Mouse (Mus musculus): ENCODE results near the gene Brinp3. TPM values are rescaled to one million over a fixed set of nuclear protein-coding genes. Genes with fewer than 3 reads are reported as not detected.

Gene Brinp3
- total and polyA plus RNA-seq, 2 experiments from 2014 or later, result 0.10 TPM; not detected in 1

DNA sequence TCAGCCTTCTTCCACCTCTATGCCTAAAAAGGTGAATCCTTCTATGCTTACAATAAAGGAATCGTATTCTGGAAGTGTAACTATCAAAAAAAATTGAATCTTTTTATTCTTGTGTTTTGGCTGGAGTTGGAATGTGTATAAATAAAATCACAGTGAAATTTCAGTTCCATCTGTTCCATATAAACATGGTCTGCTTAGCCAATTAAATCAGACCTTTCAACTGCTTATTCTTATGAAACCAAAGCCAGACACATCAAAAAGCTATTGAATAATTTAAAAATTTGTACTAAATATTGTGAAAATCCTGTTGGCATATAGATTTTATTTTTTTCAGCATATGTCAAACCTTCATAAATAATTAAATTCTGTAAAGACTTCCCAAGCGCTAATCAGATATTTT lies 355.6 kb downstream of the Brinp3 start:
- ATAC-seq (ENCODE audit: insufficient read depth, low read depth) (no peak), DNase-seq (ENCODE audit: low spot score) (no peak)
- H3K4me2 ChIP-seq (ENCODE audit: low read depth, low read length), result no peak overlapping the region
- no peak overlapping the region for H3K9ac ChIP-seq (replicated peaks; ENCODE audit: low read depth, low read length)
- H3K27ac ChIP-seq (ENCODE audit: low read depth), result no peak overlapping the region
- 49% methylated on average over 2 of the region's 2 CpGs for WGBS
- no peaks in the 10 kb centered on the region for H3K4me1 ChIP-seq (ENCODE audit: control insufficient read depth, insufficient read depth)
- H3K27me3 ChIP-seq (ENCODE audit: control insufficient read depth, insufficient read depth, low read length), result no peaks in the 10 kb centered on the region
- H3K36me3 ChIP-seq (replicated peaks; ENCODE audit: control insufficient read depth, insufficient read depth, low read length), result no peaks in the 10 kb centered on the region
- H3K9me3 ChIP-seq (replicated peaks; ENCODE audit: control insufficient read depth, low read length), result no peaks in the 10 kb centered on the region
- H3K4me3 ChIP-seq (ENCODE audit: low read depth, low read length), result no peak overlapping the region
- TF ChIP-seq EP300 (IDR thresholded peaks at IDR 0.05; ENCODE audit: low read depth) (no peak), CTCF (IDR thresholded peaks at IDR 0.05; ENCODE audit: low read depth) (no peak)

DNA sequence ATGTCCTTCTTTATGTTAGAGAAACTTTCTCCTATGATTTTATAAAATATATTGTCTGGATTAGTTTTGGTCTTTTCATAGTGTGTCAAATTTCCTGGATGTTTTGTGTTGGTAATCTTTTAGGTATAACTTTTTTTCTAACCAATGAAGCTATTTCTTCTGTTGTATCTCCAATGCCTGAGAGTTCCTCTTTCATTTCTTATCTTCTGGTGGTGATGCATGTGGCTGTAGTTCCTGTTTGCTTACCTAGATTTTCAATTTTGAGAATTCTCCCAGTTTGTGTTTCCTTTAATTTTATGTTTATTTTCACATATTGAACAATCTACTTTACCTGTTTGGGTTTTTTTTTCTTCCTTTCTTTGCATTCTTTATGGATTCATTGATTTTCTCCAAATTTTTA lies 404.1 kb downstream of the Brinp3 start:
- H3K4me1 ChIP-seq (ENCODE audit: control insufficient read depth, insufficient read depth), result no peaks in the 10 kb centered on the region
- no peak for TF ChIP-seq EP300 (IDR thresholded peaks at IDR 0.05; ENCODE audit: low read depth)
- H3K4me3 ChIP-seq (ENCODE audit: low read depth, low read length), result no peak overlapping the region
- no peak for DNase-seq (ENCODE audit: low spot score)
- no peak overlapping the region for H3K27ac ChIP-seq (ENCODE audit: low read depth)
- no peak overlapping the region for H3K4me2 ChIP-seq (ENCODE audit: low read depth, low read length)
- no peak for ATAC-seq (ENCODE audit: insufficient read depth, low read depth)
- H3K36me3 ChIP-seq (replicated peaks; ENCODE audit: control insufficient read depth, insufficient read depth, low read length), result no peaks in the 10 kb centered on the region
- H3K9ac ChIP-seq (replicated peaks; ENCODE audit: low read depth, low read length), result no peak overlapping the region
- no peaks in the 10 kb centered on the region for H3K27me3 ChIP-seq (ENCODE audit: control insufficient read depth, insufficient read depth, low read length)
- H3K9me3 ChIP-seq (replicated peaks; ENCODE audit: control insufficient read depth, low read length), result no peaks in the 10 kb centered on the region

DNA sequence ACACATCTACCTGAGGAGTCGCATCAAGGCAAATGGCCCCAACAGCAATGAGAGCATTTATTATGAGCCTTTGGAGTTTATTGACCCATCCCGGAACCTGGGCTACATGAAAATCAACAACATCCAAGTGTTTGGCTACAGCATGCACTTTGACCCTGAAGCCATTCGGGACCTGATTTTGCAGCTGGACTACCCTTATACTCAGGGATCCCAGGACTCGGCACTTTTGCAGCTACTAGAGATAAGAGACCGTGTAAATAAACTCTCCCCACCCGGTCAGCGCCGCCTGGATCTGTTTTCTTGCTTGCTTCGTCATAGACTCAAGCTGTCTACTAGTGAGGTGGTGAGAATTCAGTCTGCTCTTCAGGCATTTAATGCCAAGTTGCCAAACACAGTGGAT lies 407.1 kb downstream of the Brinp3 start:
- TF ChIP-seq CTCF (IDR thresholded peaks at IDR 0.05; ENCODE audit: low read depth) (no peak), EP300 (IDR thresholded peaks at IDR 0.05; ENCODE audit: low read depth) (no peak)
- Histone ChIP-seq H3K27me3 (ENCODE audit: control insufficient read depth, insufficient read depth, low read length) (no peaks in the 10 kb centered on the region), H3K4me1 (ENCODE audit: control insufficient read depth, insufficient read depth) (no peaks in the 10 kb centered on the region), H3K36me3 (replicated peaks; ENCODE audit: control insufficient read depth, insufficient read depth, low read length) (no peaks in the 10 kb centered on the region), H3K4me3 (ENCODE audit: low read depth, low read length) (no peak overlapping the region), H3K27ac (ENCODE audit: low read depth) (no peak overlapping the region), H3K4me2 (ENCODE audit: low read depth, low read length) (no peak overlapping the region), H3K9ac (replicated peaks; ENCODE audit: low read depth, low read length) (no peak overlapping the region), H3K9me3 (replicated peaks; ENCODE audit: control insufficient read depth, low read length) (no peaks in the 10 kb centered on the region)
- WGBS, result 52% methylated on average over 9 of the region's 9 CpGs
- ATAC-seq (ENCODE audit: insufficient read depth, low read depth), result no peak
- DNase-seq (ENCODE audit: low spot score), result no peak

DNA sequence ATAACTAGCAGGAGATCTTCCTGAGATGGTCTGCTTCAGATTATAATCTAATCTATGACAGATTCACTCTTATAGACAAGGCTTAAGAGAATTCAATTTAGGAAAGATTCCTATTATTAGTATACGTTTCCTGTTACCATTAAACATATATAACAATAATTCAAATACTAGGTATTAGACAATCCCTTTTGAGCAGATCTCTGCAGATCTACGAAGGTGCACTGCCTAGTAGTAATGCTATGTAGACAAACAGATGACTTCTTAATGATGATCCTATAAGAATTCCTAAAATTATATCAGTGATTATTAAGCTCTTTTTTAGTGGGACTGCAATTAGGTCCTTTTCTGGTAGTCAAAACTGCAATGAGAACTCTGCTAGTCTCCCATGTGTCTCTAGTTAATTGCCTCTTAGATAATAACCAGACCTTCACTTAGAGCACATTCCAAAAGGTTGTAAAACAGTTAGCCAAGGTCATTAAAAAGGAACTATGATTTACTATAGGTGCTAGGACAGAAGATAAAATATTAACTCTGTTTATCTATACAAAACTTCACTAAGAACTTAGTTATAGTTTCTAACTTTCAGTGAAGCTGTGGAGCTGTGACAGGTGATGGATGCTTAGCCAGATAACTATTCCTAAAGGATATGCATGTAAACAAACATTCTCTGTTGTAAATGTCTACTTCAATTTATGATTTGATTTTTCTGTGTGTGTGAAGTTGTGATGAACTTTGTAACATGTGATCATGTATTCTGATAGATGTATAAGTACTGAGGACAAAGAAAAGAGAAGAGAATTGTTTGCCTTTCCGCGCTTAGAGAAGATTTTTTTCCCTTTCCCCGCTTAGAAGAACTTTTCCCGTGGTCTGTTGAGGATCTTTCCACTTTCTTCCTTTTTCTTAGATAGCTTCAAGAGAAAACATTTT lies 445.2 kb downstream of the Brinp3 start:
- Histone ChIP-seq H3K36me3 (replicated peaks; ENCODE audit: control insufficient read depth, insufficient read depth, low read length) (no peaks in the 10 kb centered on the region), H3K4me1 (ENCODE audit: control insufficient read depth, insufficient read depth) (no peaks in the 10 kb centered on the region), H3K27ac (ENCODE audit: low read depth) (no peak overlapping the region), H3K9ac (replicated peaks; ENCODE audit: low read depth, low read length) (no peak overlapping the region), H3K9me3 (replicated peaks; ENCODE audit: control insufficient read depth, low read length) (no peaks in the 10 kb centered on the region), H3K4me3 (ENCODE audit: low read depth, low read length) (no peak overlapping the region), H3K27me3 (ENCODE audit: control insufficient read depth, insufficient read depth, low read length) (no peaks in the 10 kb centered on the region), H3K4me2 (ENCODE audit: low read depth, low read length) (no peak overlapping the region)
- ATAC-seq (ENCODE audit: insufficient read depth, low read depth) (no peak), DNase-seq (ENCODE audit: low spot score) (no peak)
- WGBS, result 78% methylated on average over 6 of the region's 6 CpGs
- TF ChIP-seq EP300 (IDR thresholded peaks at IDR 0.05; ENCODE audit: low read depth) (no peak), CTCF (IDR thresholded peaks at IDR 0.05; ENCODE audit: low read depth) (no peak)

Measured in heart, postnatal 0 days (tissue).